Mouse (Mus musculus): ENCODE results near the gene Prps1l1. TPM values are rescaled to one million over a fixed set of nuclear protein-coding genes. Genes with fewer than 3 reads are reported as not detected.

The Prps1l1 gene
- polyA plus RNA-seq (2017; shearing (Covaris generic)): 0.30 TPM

DNA sequence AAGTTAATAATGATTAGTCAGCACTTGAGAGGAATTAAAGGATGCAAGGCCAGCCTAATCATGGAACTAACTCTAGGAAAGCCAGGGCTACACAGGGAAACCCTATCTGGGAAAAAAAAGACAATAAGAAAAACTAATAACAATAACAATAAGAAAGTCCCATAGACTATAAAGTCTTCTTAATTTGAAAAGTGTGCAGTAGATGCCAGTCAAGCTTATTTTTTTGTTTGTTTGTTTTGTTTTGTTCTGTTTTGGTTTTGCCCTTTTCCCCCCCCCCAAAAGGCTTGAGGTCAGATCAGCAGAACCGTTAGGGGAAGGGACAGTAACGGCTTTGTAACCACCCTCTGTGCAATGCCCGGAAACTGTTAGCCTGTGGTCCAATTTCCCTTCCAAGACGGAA lies at the start of gene Prps1l1:
Gene Prps1l1, plus strand, starts transcription at position 301 of the 400 bp plus-strand sequence.

Other genes starting within 250 kb of the Prps1l1 start
- gene Hdac9, start 67.7 kb upstream of the Prps1l1 start, polyA plus RNA-seq (2017; shearing (Covaris generic)): 0.12 TPM
- 20.8 TPM for gene Snx13, start 62.4 kb downstream of the Prps1l1 start, polyA plus RNA-seq (2017; shearing (Covaris generic))